Mouse (Mus musculus) bone marrow, adult 2 months (tissue): Measurements from ENCODE around the gene Dcn.

Source experiments
- CTCF ChIP-seq: fragments of 200-500 bp; IDR thresholded peaks from 2 replicates; pipeline ENCODE4 v1.5.1; 2011; ENCODE audit warnings: low read length, control low read depth; ENCODE audit not compliant: control insufficient read depth, insufficient read depth
- POLR2A ChIP-seq: fragments of 200-500 bp; IDR thresholded peaks from 2 replicates; pipeline ENCODE4 v1.6.1; 2011; ENCODE audit warnings: low read depth, mild to moderate bottlenecking, control low read depth, low read length, borderline replicate concordance; ENCODE audit not compliant: control insufficient read depth

- TF ChIP-seq CTCF = no peak
- TF ChIP-seq POLR2A = no peak
These were observed 32.9 kb upstream of the Dcn start for GRCm38 (mm10) chr10:97446486-97446885.
